Mouse (Mus musculus): ENCODE results near the gene Rsc1a1.

The Rsc1a1 gene

GRCm38 (mm10) chr4:141685499-141685898 is at the start of gene Rsc1a1:
Gene Rsc1a1 (minus strand): TSS chr4:141685599.
- no peak for DNase-seq (ENCODE audit: low read depth, low spot score)

- DNase-seq (ENCODE audit: low read depth, low spot score) = no peak
These were observed 49.8 kb upstream of the Rsc1a1 start for GRCm38 (mm10) chr4:141735206-141735560.

GRCm38 (mm10) chr4:141734446-141735205 is 49.2 kb upstream of the Rsc1a1 start:
- peak; percentile 98 for DNase-seq (ENCODE audit: low read depth, low spot score)

GRCm38 (mm10) chr4:141731766-141732165 is 46.4 kb upstream of the Rsc1a1 start:
- no peak for DNase-seq (ENCODE audit: low read depth, low spot score)

GRCm38 (mm10) chr4:141730401-141730800 is 45.0 kb upstream of the Rsc1a1 start:
- peak; percentile 76 for DNase-seq (ENCODE audit: low read depth, low spot score)

GRCm38 (mm10) chr4:141729266-141729665 is 43.9 kb upstream of the Rsc1a1 start:
- no peak for DNase-seq (ENCODE audit: low read depth, low spot score)

GRCm38 (mm10) chr4:141725738-141726137 is 40.3 kb upstream of the Rsc1a1 start:
- DNase-seq (ENCODE audit: low read depth, low spot score) = no peak

GRCm38 (mm10) chr4:141725277-141725676 is 39.9 kb upstream of the Rsc1a1 start:
- DNase-seq (ENCODE audit: low read depth, low spot score) = no peak

- no peak for DNase-seq (ENCODE audit: low read depth, low spot score)
These were observed 39.2 kb upstream of the Rsc1a1 start for GRCm38 (mm10) chr4:141724594-141724993.

GRCm38 (mm10) chr4:141723673-141724068 is 38.3 kb upstream of the Rsc1a1 start:
- DNase-seq (ENCODE audit: low read depth, low spot score) = peak; percentile 33

- DNase-seq (ENCODE audit: low read depth, low spot score) = peak; percentile 97
These were observed 37.6 kb upstream of the Rsc1a1 start, which contains the start of gene Ddi2 for GRCm38 (mm10) chr4:141722731-141723672. Gene Ddi2 (minus strand): TSS chr4:141723419.

GRCm38 (mm10) chr4:141721961-141722360 is 36.6 kb upstream of the Rsc1a1 start:
- no peak for DNase-seq (ENCODE audit: low read depth, low spot score)

- DNase-seq (ENCODE audit: low read depth, low spot score) = peak; percentile 45
These were observed 35.5 kb upstream of the Rsc1a1 start for GRCm38 (mm10) chr4:141720761-141721523.

- no peak for DNase-seq (ENCODE audit: low read depth, low spot score)
These were observed 33.9 kb upstream of the Rsc1a1 start for GRCm38 (mm10) chr4:141719304-141719703.

- no peak for DNase-seq (ENCODE audit: low read depth, low spot score)
These were observed 32.2 kb upstream of the Rsc1a1 start for GRCm38 (mm10) chr4:141717633-141718032.

GRCm38 (mm10) chr4:141715027-141715426 is 29.6 kb upstream of the Rsc1a1 start:
- no peak for DNase-seq (ENCODE audit: low read depth, low spot score)

- no peak for DNase-seq (ENCODE audit: low read depth, low spot score)
These were observed 28.3 kb upstream of the Rsc1a1 start for GRCm38 (mm10) chr4:141713598-141714142.

- peak; percentile 63 for DNase-seq (ENCODE audit: low read depth, low spot score)
These were observed 25.9 kb upstream of the Rsc1a1 start for GRCm38 (mm10) chr4:141711250-141711649.

GRCm38 (mm10) chr4:141708971-141709370 is 23.6 kb upstream of the Rsc1a1 start:
- no peak for DNase-seq (ENCODE audit: low read depth, low spot score)

GRCm38 (mm10) chr4:141708005-141708404 is 22.6 kb upstream of the Rsc1a1 start:
- no peak for DNase-seq (ENCODE audit: low read depth, low spot score)

GRCm38 (mm10) chr4:141705331-141705730 is 19.9 kb upstream of the Rsc1a1 start:
- peak; percentile 82 for DNase-seq (ENCODE audit: low read depth, low spot score)

All from brain, adult 2 months (tissue).